Mouse (Mus musculus): ENCODE measurements at regions not wholly inside any gene's neighbourhood (a gene's known extent, or its start where the extent isn't known, plus 50 kb on each side); places are given as distances from the start of the nearest gene placed in this dataset.

DNA sequence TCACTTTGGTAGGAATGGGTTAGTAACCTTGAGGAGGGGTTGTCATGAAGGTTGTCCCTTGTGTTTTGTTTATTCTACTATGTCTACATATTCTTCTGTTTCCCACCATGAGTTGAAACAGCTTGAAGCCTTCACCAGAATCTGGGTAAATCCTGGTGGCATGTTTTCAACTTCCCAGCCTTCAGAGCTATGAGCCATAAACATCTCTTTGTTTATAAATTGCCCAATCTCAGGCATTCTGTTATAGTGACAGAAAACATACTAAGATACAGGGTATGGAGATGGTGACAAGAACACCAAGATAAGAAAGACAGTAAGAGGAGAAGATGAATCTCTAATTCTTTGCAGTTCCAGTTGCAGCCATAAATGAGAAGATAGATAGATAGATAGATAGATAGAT lies 396.5 kb downstream of the Tns1 start:
- DNase-seq (ENCODE audit: low read depth), result no peak

DNA sequence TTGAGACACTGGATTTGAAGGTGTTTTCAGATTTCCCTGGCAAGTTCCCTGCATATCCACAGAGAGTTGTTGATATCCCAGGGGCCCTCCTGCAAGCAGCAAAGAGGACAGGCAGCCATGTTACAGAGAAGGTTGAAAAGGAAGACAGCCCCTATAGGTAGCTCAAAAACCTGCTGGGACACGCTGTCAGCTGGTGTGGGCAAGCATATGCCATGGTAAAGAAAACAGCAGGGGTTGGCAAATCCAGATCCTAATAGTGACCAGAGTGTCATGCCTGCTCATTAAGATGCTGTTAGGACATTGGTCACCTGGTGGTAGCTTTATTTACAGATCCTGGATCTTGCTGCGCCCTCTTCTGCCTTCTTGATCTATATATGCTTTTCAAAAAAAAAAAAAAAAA lies 397.6 kb downstream of the Tns1 start:
- no peak for DNase-seq (ENCODE audit: low read depth)

DNA sequence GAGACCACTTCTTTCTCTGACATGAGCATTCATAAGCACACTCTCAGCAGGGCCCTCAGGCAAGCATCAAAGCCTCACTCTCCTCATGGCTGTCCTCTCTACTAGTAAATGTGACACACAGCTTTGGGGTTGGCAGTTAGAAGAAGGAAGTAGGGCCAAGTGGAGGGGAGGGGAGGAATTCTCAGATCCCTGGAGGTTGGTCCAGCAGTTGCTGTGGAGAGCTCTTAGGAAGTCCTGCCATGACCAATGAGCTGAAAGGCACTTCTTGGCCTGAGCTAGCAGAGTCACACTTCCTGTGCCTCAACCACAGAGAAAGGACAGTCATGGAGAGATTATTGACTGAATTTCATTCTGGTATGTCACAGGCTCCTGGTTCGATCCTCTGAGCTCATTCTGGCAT lies 398.8 kb downstream of the Tns1 start:
- no peak for DNase-seq (ENCODE audit: low read depth)

DNA sequence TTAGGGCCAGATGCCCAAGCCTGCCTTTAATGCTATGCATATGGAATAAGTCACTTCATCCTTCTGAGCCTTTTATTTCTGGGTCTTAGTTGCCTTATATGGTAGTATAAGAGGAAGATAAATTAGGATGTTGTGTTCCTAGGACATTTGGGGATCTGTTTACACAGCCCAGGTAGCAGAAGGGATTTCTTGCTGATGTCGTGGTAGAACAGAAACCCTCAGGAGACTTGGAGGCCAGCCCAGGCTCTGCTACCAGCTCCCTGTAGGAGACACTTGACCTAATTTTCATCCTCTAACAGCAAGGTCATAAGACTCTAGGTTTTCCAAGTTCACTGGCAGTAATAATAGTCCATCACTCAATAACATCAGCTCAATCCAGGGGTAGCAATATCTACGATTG lies 399.7 kb downstream of the Tns1 start:
- no peak for DNase-seq (ENCODE audit: low read depth)

DNA sequence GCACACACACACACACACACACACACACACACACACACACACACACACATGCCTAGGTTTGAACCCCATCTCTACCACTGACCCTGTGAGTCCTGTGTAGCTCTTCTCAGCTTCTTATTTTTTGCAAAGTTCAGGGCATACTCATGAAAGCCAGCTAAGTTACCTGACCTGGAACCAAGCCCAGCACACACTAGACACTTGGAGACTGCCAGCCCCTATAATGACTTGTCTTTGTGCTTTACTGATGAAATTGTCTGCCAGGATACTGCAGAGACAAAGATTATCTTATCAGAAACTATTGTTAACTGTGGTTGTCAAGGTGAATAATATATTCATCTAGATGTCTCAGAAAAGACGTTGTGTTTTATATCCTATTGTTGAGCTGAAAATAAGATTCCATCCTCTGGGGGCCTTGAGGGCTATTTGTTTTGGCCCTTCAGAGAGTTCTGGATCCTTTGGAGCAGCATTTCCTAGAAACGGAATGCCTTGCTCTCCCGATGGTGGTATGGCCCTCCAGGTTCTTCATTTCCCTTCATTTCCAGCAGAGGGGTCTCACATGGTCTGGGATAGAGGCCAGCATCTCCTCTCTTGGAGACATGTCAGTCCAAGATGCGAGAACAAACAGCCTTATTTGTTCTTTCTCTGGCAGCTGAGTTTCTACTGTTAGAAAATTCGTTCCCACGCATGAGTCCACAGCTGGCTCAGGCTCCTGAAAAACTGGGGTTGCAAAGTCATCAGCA lies 402.6 kb downstream of the Tns1 start:
- DNase-seq (ENCODE audit: low read depth), result no peak

DNA sequence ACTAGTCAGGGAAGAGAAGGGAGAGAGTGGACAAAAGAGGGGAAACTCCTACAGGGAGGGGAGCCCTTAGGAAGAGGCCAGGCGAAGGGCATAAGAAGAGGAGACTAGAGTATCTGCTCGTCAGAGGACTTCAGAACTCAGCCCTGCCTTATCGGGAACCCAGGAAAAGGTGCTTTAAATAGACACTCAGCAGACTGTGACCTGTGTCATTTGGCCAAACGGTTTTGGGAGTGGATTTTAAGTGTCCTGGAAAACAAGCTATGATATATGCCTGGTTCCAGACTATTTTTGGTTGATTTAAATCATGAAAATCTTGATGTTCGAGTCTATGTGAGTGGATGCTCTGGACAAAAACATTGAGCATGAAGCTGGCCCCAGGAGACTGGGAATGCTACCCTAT lies 405.8 kb downstream of the Tns1 start:
- no peak for DNase-seq (ENCODE audit: low read depth)

DNA sequence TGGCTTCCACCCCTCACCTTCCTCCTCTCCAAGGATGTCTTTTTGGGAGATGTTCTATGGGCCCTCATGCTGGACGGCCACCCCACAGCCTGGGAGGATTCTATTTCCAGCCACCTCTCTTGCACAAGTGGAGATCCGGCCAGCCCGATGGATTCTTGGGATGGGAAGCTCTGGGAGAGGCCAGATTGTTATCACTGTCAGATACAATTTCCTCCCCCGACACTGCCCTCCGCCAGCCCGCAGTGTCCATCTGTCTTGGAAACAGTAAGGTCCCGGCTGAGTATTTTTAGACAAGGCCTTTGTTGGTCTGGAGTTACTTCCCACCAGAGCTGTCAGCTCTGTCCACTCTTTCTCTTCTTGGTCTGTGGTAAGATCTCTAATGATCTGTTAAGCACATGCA lies 406.8 kb downstream of the Tns1 start:
- DNase-seq (ENCODE audit: low read depth), result no peak

DNA sequence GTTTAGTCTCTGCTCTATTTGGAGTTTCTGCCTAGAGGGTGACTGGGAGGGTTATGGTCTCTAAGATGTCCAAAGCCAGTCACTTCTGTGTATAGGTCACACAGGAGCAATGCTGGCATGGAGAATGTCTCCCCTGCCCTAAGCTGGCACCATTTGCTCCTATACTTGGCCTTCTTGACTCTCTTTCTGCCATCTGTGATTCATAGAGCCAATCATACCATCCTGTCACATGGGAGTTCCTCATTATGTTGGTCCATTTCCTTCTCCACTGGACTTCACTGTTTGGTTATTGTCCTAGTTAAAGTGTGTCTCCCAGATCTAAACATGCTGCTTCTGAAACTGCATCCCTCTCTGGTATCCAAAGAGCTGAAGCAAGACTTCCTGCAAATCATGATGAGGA lies 407.3 kb downstream of the Tns1 start:
- no peak for DNase-seq (ENCODE audit: low read depth)

DNA sequence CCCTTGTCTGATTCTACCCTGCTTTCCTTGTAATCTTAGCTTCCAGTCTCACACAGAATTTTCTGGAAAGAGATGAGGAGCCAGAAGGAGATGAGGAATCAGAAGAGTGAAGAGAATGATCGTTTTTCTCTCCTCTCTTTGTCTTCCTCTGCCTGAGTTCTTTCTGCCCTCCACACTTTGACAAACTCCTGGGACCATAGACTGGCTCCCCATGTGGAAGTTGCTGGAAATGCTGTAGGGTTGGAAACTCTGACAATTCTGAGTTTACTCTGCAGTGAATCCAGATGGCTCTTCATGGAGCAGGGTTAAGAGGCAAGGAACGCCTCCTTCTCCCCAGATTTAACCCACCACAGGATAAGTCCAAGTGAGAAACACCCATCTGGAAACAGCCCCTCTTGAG lies 408.7 kb downstream of the Tns1 start:
- no peak for DNase-seq (ENCODE audit: low read depth)

DNA sequence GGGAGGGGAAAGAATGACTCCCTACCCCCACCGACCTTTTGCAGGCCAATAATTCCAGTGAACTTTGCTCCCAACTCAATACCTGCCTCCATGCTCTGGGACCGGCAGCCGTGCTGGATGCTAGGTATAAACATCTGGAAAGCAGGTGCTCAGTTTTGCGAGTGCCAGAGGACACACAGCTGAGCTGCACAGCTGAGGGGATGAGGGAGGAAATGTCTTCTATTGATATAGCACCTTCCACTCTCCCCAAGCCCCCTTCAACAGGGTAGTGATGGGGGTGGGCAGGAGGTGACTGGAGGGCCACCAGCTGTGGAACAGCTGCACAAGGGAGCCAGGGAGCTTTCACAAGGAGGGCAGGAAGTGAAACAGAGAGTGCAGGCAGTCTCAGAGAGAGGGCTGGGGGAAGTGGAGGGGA lies 421.8 kb downstream of the Tns1 start:
- no peak for DNase-seq (ENCODE audit: low read depth)

DNA sequence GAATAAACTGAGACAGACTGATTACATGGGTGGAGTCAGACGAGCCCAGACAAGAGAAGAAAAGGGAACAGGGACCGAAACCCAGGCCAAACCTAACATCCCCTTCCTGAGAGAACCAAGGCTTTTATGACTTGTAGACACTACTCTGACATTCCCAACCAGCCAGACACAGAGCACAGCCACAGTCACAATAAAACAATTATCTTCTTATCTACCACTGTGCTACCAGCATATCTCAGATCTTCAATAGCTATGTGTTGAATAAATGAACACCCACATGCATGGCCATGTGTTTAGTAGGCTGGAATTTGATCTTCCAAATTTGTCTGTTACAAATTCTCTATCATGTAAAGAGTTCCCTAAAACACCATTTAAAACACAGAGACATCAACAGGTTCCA lies 430.7 kb downstream of the Tns1 start:
- no peak for DNase-seq (ENCODE audit: low read depth)

DNA sequence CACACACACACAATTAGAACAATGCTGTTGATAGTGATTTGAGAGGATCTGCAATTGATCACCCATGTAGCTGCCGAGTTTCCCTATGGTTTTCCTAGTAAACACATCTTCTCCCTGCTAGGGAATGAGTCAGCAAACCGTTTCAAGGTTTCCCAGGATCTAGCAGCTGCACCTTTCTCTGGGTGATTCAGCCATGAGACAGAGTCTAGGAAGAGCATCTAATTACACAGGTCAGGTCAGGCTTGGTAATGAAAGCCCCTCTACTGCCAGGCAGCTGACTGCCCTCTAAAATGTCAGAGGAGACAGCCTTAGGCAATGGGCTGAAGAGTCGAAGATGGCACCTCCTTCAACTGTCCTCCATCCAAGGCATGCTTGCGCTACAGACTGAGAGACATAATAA lies 438.5 kb downstream of the Tns1 start:
- no peak for DNase-seq (ENCODE audit: low read depth)

DNA sequence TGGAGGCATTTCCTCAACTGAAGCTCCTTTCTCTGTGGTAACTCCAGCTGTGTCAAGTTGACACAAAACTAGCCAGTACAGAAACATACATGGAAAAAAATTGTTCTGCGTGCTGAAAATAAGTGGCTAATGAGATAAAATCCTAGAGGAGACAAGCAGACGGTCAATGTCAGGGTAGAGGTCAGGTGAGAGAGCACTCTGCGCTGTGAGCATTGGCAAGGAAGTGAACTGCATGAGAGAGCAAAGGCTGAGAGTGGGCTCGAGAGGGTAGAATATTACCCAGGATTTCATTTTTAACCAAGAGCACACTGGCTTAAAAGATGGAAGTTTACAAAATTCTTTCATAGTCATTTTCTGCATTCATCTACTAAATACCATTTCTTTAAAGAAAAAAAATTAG lies 439.2 kb downstream of the Tns1 start:
- no peak for DNase-seq (ENCODE audit: low read depth)

DNA sequence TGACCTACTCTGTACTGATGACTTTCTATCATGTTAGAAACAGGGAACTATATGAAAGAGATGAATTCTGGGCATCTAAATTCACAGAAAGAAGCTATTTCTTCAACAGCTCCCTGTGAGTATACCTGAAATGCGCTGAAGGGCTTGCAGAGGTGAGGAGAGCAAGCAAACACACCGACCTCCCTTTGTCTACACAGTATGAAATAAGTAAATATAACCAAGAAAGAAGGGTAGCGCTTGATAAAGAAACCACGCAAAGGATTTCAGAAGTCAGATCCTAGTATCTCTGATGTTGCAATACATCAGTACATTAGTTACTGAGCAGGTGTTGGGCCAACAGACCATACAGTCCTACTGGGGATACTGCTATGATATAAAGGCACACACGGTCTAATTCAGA lies 440.1 kb downstream of the Tns1 start:
- DNase-seq (ENCODE audit: low read depth), result no peak

DNA sequence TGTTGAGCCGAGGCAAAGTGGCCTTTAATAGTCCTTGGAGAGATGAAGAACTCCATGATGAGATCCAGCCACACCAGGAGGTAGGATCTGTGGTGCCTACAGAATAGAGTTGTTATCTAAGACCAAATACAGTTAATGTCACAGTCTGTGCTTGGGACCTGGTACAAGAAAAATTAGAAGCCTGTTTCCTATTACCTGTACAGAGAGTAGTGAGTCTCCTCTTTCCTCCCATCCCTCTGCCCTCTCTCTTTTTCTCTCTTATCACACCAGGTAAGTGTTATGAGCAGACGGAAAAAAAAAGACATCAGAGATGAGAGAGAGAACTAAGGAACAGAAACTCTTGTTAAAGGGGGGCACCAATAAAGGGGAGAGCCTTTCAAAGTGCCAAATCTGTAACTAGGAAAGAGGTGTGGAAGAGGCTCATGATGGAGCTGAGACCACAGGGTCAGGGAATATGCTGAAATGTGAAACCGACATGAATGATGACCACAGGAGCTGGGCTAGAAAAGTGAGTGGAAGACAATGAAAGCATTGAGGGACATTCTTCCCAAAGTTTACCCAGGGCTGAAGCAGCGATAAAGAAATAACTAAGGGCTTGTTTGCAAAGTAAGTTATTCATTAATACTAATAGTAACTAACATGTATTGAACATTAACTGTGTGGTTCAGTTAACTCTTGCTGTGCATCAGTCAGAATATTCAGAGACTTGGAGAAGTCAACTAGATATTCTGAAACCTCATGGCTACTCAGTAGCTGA lies 440.9 kb downstream of the Tns1 start:
- no peak for DNase-seq (ENCODE audit: low read depth)

DNA sequence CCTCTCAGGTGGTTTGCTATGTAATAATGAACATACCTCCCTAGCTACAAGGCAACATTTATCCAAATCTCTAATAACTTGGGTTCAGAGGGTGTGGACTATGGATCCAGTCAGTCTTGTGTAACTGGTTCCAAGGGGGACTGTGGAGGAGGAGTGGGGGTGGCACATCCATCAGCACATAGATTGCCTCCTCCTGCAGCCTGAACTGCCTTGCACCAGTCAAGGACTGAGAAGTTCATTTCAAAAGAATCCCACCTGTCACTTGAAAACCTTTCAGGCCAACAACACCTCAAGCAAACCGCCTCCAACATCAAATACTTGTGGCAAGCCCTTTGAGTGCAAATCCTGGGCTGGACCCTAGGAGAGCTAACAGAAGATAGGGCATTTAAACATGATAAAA lies 442.6 kb downstream of the Tns1 start:
- no peak for DNase-seq (ENCODE audit: low read depth)

DNA sequence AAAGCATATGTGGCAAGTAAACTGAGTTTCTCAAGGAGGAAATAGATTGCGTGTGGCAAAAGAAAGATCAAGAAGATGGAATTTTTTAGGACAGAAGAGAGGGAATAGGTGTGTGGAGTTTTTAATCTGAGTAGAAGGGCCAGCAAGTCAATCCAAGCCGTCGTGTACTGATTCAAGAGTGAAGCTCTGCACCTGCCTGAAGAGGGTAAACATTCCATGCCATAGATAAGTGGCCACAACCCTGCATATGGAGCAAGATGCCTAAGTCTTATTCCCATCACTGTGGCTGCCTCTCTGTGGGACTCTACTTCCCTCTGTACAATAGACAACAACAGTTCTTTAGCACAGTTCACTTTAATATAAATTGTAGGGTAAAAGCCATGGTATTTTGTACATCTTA lies 443.4 kb downstream of the Tns1 start:
- no peak for DNase-seq (ENCODE audit: low read depth)

DNA sequence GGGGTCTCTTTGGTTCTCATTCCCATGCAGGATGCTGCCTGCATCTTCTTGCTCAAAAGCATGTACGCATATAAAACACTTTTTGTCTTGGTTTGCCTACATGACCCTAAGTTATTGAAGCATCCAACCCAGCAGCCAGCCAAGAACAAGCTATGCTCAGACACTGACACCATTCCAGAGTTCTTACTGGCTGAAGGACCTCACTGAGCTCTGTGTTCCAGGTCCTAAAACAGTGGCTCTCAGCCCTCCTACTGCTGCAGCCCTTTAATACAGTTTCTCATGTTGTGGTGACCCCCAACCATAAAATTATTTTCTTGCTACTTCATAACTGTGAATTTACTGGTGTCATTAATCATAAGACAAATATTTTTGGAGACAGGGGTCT lies 450.4 kb downstream of the Tns1 start:
- no peak for DNase-seq (ENCODE audit: low read depth)

DNA sequence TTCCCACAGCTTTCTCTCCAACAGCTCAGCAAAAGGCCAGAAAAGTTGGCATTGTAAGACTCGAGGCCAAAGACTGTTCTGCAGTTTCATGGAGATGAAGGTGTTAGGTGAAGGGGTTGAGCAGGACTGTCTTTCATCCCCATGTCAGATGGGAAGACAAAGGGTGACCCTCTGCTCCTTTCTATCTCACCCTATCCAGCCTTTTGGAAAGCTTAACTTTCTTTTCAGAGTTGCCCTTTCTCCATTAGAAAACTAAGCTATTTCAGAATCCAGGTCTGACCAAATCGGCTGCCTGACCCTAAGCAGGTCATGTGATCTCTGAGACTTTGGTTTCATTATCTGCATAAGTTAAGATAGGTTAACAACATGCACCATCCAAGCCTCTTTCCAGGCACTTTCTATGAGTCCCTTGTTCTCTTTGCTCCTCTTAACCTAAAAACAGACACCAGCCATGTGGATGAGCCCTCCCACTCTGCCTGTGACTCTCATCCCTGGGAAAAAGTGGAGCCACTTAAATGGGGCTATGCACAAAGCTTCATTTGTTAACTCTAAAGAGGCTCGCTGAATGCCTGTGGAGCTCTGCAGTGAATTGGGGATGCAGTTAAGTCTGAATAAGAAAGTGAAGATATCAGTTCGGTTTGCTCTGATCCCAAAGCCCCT lies 450.9 kb downstream of the Tns1 start:
- no peak for DNase-seq (ENCODE audit: low read depth)

DNA sequence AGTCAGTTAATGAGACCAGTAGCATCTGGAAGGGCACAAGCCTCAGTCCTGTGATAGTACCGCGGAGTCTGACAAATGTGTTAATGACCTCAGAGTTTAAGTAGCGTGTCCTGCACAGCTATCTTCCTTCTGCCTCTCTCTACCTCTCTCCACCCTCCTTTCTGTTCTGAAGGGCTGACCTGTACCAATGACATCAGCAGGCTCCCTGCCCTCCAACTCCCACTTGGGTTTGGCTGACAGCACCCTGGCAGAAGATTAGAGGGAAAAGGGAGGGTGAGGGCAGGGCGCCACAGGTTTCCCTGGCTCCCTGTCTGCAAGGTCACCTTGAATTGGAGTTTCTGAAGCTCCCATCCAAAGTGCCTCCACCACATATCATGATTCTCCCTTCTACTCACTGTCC lies 452.0 kb downstream of the Tns1 start:
- no peak for DNase-seq (ENCODE audit: low read depth)

DNA sequence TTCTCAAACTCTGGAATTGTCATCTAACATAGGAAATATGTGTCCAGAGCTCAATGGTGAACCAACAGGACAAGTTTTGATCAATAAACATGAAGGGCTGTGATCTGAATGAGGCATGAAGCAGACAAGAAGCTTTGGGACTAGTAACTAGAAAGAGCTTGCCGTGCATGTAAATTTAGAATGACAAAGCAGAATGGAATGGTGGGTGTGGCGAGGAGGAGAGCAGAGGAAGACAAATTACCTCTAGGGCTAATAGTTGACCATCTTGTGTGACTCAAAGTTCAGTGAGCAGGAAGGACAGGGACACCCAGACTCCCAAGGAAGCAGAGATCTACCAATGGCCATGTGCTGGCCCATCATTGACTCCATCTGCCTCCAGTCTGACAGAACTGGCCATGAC lies 455.6 kb downstream of the Tns1 start:
- no peak for DNase-seq (ENCODE audit: low read depth)

DNA sequence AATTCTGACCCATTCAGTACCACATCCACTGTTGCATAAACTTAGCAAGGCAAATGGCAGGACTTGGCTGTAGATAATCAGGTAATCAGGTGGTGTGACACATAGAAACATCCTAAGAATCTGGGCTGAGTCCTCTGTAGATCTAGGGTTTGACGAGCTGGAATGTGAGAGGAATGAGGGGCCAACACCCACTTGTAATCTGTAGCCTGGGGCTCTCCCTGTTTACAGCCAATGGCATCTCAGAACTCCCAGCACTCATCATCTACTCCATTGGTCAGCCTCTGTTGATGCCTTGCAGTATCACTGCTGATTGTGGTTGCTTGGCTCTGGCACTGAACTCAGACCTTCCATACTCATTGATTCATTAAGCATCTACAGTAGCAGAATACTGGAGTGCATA lies 460.7 kb downstream of the Tns1 start:
- no peak for DNase-seq (ENCODE audit: low read depth)

DNA sequence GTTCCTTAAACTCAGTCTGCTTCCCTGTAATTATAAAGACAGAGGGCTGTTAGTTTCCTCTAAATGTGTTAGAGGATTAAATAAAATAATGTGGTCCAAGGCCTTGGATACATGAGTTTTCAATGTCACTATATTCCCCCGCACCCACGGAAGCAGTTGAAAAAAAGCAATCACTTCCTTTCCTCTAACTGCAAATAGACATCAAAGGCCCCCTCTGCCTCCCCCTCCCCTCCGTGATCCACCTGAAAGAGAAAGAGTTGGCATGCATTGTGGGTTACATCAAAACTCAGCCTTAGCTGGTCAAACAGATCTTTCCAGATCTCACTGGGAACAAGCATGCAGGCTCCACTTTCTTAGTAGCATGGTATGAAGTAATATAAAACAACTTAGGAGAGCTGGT lies 479.2 kb downstream of the Tns1 start:
- DNase-seq (ENCODE audit: low read depth), result no peak

DNA sequence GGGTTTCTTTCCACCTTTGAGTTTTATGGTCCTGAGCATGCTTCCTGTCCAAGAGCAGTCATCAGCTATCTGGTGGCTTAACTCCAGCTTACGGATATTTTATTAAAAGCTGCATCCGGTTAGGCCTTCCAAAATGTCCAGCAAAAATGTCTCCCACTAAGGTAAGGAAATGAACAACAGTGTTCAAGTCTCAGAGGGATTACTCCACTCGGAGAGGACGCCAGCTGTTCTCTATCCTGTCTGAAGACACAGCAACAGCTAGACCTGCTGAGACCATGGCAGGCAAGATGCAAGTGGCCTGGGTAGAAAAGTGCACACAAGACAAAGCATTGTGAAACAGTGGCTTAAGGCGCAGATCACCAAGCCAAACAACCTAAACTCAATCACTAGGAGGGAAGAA lies 479.9 kb downstream of the Tns1 start:
- no peak for DNase-seq (ENCODE audit: low read depth)

All from NIH3T3 (cell line).